Mouse (Mus musculus) CH12.LX (cell line): Measurements from ENCODE around the gene Stx8.

Source experiments
- CTCF ChIP-seq, 2 experiments: IDR thresholded peaks in 1 of 2; conservative IDR thresholded peaks in 1 of 2; 2 replicates each; pipeline ENCODE4 v1.5.1; 2011 to 2012; ENCODE audit warnings: low read depth in 2 of 2, low read length in 2 of 2, improper control_type of control experiment in 1 of 2, inconsistent platforms in 1 of 2, mild to moderate bottlenecking in 1 of 2, moderate library complexity in 1 of 2
- EP300 ChIP-seq: IDR thresholded peaks from 2 replicates; pipeline ENCODE4 v1.6.1; 2011; ENCODE audit warnings: low read length, improper control_type of control experiment
- MXI1 ChIP-seq: IDR thresholded peaks from 2 replicates; pipeline ENCODE4 v1.6.1; 2011; ENCODE audit warnings: mild to moderate bottlenecking, low read depth, low read length, improper control_type of control experiment
- POLR2A ChIP-seq: IDR thresholded peaks from 2 replicates; pipeline ENCODE4 v1.6.1; 2011; ENCODE audit warnings: low read depth, mild to moderate bottlenecking, improper control_type of control experiment, low read length
- ZNF384 ChIP-seq: IDR thresholded peaks from 2 replicates; pipeline ENCODE4 v1.6.1; 2012; ENCODE audit warnings: low read depth, low read length, improper control_type of control experiment, inconsistent platforms

GRCm38 (mm10) chr11:68231558-68231957 is 265.6 kb downstream of the Stx8 start:
- TF ChIP-seq CTCF (conservative IDR thresholded peaks at IDR 0.05 in 1 of 2, IDR thresholded peaks at IDR 0.05 in 1 of 2; ENCODE audit: low read depth in 2 of 2, low read length in 2 of 2), result peak in 1 of 2 experiments; percentile 50; a peak in 2 of 4 replicates
- no peak for TF ChIP-seq MXI1
- TF ChIP-seq EP300, result no peak
- no peak for TF ChIP-seq POLR2A
- TF ChIP-seq ZNF384, result no peak
